Mouse (Mus musculus) lung, embryonic 15.5 days (tissue): ENCODE results near the gene Phgr1. TPM values are rescaled to one million over a fixed set of nuclear protein-coding genes. Genes with fewer than 3 reads are reported as not detected.

Experiments
- ATAC-seq: fragments of 200-750 bp; cut with Nextera tagmentation; 2 replicates; pipeline ENCODE4 v1.8.0; 2017; ENCODE audit warnings: moderate number of reproducible peaks, borderline replicate concordance; ENCODE audit not compliant: low FRiP score, low TSS enrichment; ENCODE audit errors: extremely low read depth
- H3K27ac ChIP-seq: fragments of 300-500 bp; sonication (generic); 2 replicates; pipeline ENCODE4 v1.5.1; 2015; ENCODE audit warnings: moderate library complexity, mild to moderate bottlenecking, inconsistent platforms
- H3K27me3 ChIP-seq: fragments of 300-500 bp; sonication (generic); 2 replicates; pipeline ENCODE4 v1.6.1; 2015; ENCODE audit warnings: inconsistent platforms
- H3K36me3 ChIP-seq: fragments of 300-500 bp; sonication (generic); 2 replicates; pipeline ENCODE4 v1.6.1; 2015; ENCODE audit warnings: inconsistent platforms
- H3K4me1 ChIP-seq: fragments of 300-500 bp; sonication (generic); 2 replicates; pipeline ENCODE4 v1.6.1; 2015; ENCODE audit warnings: inconsistent platforms
- H3K4me2 ChIP-seq: fragments of 300-500 bp; sonication (generic); 2 replicates; pipeline ENCODE4 v1.6.1; 2015; ENCODE audit warnings: inconsistent platforms, mild to moderate bottlenecking, moderate library complexity
- H3K4me3 ChIP-seq: fragments of 300-500 bp; sonication (generic); 2 replicates; pipeline ENCODE4 v1.5.1; 2015; ENCODE audit warnings: mild to moderate bottlenecking, inconsistent platforms
- H3K9ac ChIP-seq: fragments of 300-500 bp; sonication (generic); 2 replicates; pipeline ENCODE4 v1.6.1; 2015; ENCODE audit warnings: inconsistent platforms
- H3K9me3 ChIP-seq: fragments of 300-500 bp; sonication (generic); 2 replicates; pipeline ENCODE4 v1.6.1; 2016; ENCODE audit warnings: inconsistent platforms
- WGBS: fragments of 180-500 bp; shearing (Covaris S2); methylation state at CpG from one replicate; pipeline ENCODE4 v1.1.7; 2015; 5-methylcytosine and 5-hydroxymethylcytosine counted together
- polyA plus RNA-seq: library from polyadenylated mRNA; unstranded; fragments of >200 nt; fragmentation: Nextera tagmentation; extraction: Ambion mirVana; gene quantifications from 2 replicates; pipeline ENCODE4 v1.2.1, GENCODE M21; 2015

The Phgr1 gene
- polyA plus RNA-seq, 1 experiment from 2014 or later = not detected

DNA sequence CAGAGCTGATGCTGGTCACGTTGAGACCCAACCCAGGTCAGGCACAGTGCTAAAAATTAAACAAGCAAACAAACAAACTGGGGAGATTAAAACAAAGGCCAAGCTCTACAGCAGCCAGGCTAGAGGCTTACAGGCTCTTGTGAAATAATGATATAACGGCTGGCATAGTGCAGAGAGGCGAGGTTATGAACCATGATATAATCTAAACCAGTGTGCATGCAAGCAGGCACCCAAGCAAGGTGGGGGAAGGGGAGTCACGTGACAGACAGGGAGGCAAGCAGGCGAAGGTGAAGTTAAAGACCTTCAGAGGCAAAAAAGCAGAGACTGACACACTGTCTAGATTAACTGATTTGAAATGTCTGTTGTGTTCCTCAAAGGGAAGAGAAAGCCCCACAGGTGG is 10.5 kb downstream of the Phgr1 start:
- Histone ChIP-seq H3K27me3 (peaks cover 8% of the 10 kb centered on the region), H3K36me3 (no peaks in the 10 kb centered on the region), H3K9ac (no peak overlapping the region), H3K4me2 (no peak overlapping the region), H3K9me3 (no peaks in the 10 kb centered on the region), H3K4me1 (peaks cover 12% of the 10 kb centered on the region), H3K4me3 (no peak overlapping the region), H3K27ac (no peak overlapping the region)
- WGBS = 46% methylated on average over 5 of the region's 5 CpGs
- no peak for ATAC-seq

GRCm38 (mm10) chr2:118783663-118784062 is 11.1 kb downstream of the Phgr1 start:
- 87% methylated on average over 7 of the region's 7 CpGs for WGBS

GRCm38 (mm10) chr2:118786525-118786924 is 14.0 kb downstream of the Phgr1 start:
- Histone ChIP-seq H3K4me3 (no peak overlapping the region), H3K9me3 (no peaks in the 10 kb centered on the region), H3K4me1 (peaks cover 14% of the 10 kb centered on the region), H3K4me2 (no peak overlapping the region), H3K27ac (no peak overlapping the region), H3K36me3 (no peaks in the 10 kb centered on the region), H3K9ac (no peak overlapping the region), H3K27me3 (peaks cover 3% of the 10 kb centered on the region; the same call in 1 of the 2 replicates)
- no peak for ATAC-seq
- WGBS = 63% methylated on average over 5 of the region's 5 CpGs

More at GRCm38 (mm10) chr2:118783663-118784062, 11.1 kb downstream of the Phgr1 start:
- H3K27ac ChIP-seq = no peak overlapping the region
- peaks cover 8% of the 10 kb centered on the region for H3K27me3 ChIP-seq
- no peak overlapping the region for H3K4me3 ChIP-seq
- no peak overlapping the region for H3K9ac ChIP-seq
- ATAC-seq = no peak
- H3K4me2 ChIP-seq = no peak overlapping the region
- no peaks in the 10 kb centered on the region for H3K9me3 ChIP-seq
- no peaks in the 10 kb centered on the region for H3K36me3 ChIP-seq
- H3K4me1 ChIP-seq = peaks cover 12% of the 10 kb centered on the region

- 86% methylated on average over 11 of the region's 11 CpGs for WGBS
- H3K36me3 ChIP-seq = no peaks in the 10 kb centered on the region
- H3K4me1 ChIP-seq = peaks cover 14% of the 10 kb centered on the region
- H3K4me2 ChIP-seq = no peak overlapping the region
- no peak for ATAC-seq
- no peak overlapping the region for H3K9ac ChIP-seq
- H3K27me3 ChIP-seq = peaks cover 3% of the 10 kb centered on the region; the same call in 1 of the 2 replicates
- H3K9me3 ChIP-seq = no peaks in the 10 kb centered on the region
- H3K4me3 ChIP-seq = no peak overlapping the region
- H3K27ac ChIP-seq = no peak overlapping the region
Measured at GRCm38 (mm10) chr2:118789501-118789900, 16.9 kb downstream of the Phgr1 start.

DNA sequence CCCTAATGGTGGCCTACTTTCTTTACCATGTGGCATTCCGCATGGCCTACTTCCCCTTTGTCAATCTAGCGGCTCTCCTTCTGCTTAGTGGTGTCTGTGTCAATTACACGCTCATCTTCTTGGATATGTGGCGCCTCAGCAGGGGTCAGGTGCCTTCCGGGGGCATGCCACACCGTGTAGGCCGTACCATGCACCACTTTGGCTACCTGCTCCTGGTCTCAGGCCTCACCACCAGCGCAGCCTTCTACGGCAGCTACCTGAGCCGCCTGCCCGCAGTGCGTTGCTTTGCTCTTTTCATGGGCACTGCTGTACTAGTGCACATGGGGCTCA is 17.6 kb downstream of the Phgr1 start:
- Histone ChIP-seq H3K4me2 (peak overlapping the region; percentile 58), H3K4me3 (peak overlapping the region; percentile 27; the same call in 1 of the 2 replicates), H3K9ac (no peak overlapping the region), H3K9me3 (no peaks in the 10 kb centered on the region), H3K4me1 (peaks cover 14% of the 10 kb centered on the region), H3K27ac (no peak overlapping the region), H3K27me3 (peaks cover 3% of the 10 kb centered on the region; the same call in 1 of the 2 replicates), H3K36me3 (no peaks in the 10 kb centered on the region)
- WGBS = 57% methylated on average over 12 of the region's 12 CpGs
- ATAC-seq = peak; percentile 29; the same call in 1 of the 2 replicates

DNA sequence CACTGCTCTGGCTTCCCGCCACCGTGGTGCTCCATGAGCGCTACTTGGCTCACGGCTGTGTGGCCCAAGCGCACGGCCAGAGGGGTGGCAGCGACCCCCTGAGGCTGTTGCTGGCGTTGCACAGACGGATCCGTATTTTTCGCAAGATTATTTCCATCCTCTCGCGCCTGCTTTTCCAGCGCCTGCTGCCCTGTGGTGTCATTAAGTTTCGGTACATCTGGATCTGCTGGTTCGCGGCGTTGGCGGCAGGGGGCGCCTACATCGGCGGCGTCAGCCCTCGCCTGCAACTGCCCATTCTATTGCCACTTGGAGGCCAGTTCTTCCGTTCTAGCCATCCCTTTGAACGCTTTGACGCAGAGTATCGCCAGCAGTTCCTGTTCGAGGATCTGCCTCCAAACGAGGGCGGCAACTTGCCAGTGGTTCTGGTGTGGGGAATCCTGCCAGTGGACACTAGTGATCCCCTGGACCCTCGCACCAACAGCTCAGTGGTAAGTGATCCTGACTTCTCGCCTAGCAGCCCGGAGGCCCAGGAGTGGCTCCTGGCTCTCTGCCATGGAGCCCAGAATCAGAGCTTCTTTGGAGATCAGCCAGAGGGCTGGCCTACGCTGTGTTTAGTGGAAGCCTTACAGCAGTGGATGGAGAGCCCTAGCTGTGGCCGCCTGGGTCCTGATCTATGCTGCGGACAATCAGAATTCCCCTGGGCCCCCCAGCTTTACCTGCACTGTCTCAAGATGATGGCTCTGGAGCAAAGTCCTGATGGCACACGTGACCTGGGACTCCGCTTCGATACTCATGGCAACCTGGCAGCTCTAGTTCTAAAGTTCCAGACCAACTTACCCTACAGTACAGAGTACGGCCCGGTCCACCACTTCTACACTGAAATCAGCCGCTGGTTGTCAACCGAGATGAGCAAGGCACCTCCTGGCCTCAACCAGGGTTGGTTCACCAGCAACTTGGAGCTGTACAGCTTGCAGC is 18.3 kb downstream of the Phgr1 start:
- H3K4me1 ChIP-seq = peaks cover 14% of the 10 kb centered on the region
- H3K9ac ChIP-seq = no peak overlapping the region
- 20% methylated on average over 44 of the region's 44 CpGs for WGBS
- H3K27me3 ChIP-seq = peaks cover 3% of the 10 kb centered on the region; the same call in 1 of the 2 replicates
- peak; percentile 71 for ATAC-seq
- no peak overlapping the region; the same call in 1 of the 2 replicates for H3K27ac ChIP-seq
- H3K4me3 ChIP-seq = peak overlapping the region; percentile 27
- H3K4me2 ChIP-seq = peak overlapping the region; percentile 58
- no peaks in the 10 kb centered on the region for H3K36me3 ChIP-seq
- no peaks in the 10 kb centered on the region for H3K9me3 ChIP-seq

DNA sequence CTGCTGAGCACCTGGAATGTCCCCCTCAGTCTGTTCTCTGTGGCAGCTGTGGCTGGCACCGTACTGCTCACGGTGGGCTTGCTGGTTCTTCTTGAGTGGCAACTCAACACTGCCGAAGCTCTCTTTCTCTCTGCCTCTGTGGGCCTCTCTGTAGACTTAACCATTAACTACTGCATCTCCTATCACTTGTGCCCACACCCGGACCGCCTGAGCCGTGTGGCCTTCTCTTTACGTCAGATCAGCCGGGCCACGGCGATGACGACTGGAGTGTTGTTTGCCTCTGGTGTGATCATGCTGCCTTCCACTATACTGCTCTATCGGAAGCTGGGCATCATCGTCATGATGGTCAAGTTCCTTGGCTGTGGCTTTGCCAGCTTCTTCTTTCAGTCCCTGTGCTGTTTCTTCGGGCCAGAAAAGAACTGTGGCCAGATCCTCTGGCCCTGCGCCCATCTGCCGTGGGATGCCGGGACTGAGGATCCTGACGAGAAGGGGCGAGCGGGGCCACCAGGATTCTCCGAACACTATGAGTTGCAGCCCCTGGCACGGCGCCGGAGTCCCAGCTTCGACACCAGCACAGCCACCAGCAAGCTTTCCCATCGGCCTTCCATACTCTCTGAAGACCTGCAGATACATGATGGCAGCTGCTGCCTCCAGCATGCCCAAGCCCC is 19.2 kb downstream of the Phgr1 start:
- H3K27ac ChIP-seq = no peak overlapping the region
- peaks cover 14% of the 10 kb centered on the region for H3K4me1 ChIP-seq
- no peak overlapping the region for H3K4me3 ChIP-seq
- H3K9ac ChIP-seq = no peak overlapping the region
- 86% methylated on average over 26 of the region's 26 CpGs for WGBS
- no peak overlapping the region for H3K4me2 ChIP-seq
- no peaks in the 10 kb centered on the region for H3K9me3 ChIP-seq
- H3K36me3 ChIP-seq = no peaks in the 10 kb centered on the region
- ATAC-seq = no peak
- peaks cover 3% of the 10 kb centered on the region; the same call in 1 of the 2 replicates for H3K27me3 ChIP-seq

GRCm38 (mm10) chr2:118792259-118792613 is 19.7 kb downstream of the Phgr1 start:
- WGBS = 74% methylated on average over 4 of the region's 4 CpGs
- no peak for ATAC-seq
- Histone ChIP-seq H3K4me2 (no peak overlapping the region), H3K36me3 (no peaks in the 10 kb centered on the region), H3K27me3 (peaks cover 3% of the 10 kb centered on the region; the same call in 1 of the 2 replicates), H3K9me3 (no peaks in the 10 kb centered on the region), H3K27ac (no peak overlapping the region), H3K4me1 (peaks cover 14% of the 10 kb centered on the region), H3K4me3 (no peak overlapping the region), H3K9ac (no peak overlapping the region)

DNA sequence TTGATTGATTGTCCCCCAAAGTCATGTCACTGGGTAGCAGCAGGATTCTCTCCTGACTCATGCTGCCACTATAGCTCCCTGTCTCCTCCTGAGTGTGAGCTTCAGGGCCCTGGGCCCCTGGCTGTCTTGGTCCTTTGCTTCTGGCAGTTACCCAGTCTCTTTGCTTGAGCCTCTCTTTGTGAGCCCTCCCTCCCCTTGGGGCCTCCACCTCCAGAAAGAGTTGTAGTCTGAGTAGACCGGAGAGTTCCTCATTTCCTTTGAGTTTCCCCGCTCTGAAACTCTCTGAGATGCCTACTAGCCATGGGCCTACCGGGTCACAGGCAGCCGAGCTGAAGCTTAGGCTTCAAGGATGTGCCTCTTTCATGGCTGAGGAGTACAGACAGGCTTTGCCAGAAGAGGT is 21.1 kb downstream of the Phgr1 start:
- Histone ChIP-seq H3K9me3 (no peaks in the 10 kb centered on the region), H3K27me3 (peaks cover 3% of the 10 kb centered on the region; the same call in 1 of the 2 replicates), H3K4me3 (no peak overlapping the region), H3K27ac (no peak overlapping the region), H3K4me2 (no peak overlapping the region), H3K9ac (no peak overlapping the region), H3K36me3 (no peaks in the 10 kb centered on the region), H3K4me1 (peaks cover 14% of the 10 kb centered on the region)
- WGBS = 68% methylated on average over 4 of the region's 4 CpGs
- no peak for ATAC-seq

DNA sequence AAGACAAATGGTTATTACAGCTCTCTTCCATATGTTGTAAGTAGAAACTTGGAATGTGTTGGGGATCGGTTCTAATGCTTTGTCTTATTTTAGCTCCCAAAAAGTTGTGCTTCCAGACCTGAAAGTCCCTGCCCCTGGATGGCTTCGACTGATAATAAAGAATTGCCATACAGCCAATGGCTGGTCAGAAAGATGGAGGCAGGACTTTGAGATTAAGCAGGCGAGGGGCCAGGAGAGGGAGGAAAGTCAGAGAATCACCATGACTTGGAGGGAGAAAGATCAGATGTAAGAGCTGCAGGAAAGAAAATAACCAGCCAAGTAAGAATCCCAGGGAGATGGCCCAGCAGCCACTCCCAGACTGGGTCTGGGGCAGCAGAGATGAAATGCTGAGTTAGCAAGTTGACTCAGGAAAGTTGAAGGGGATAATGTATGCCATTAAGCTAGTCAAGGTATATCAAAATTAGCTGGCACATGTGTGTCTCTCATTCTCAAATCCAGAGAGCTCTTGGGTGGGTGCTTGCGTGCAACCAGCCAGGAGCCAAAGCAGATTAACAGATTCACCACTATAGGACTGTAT is 30.1 kb downstream of the Phgr1 start:
- Histone ChIP-seq H3K9me3 (no peaks in the 10 kb centered on the region), H3K36me3 (no peaks in the 10 kb centered on the region), H3K4me1 (no peaks in the 10 kb centered on the region), H3K4me3 (no peak overlapping the region), H3K27me3 (no peaks in the 10 kb centered on the region), H3K27ac (no peak overlapping the region), H3K4me2 (no peak overlapping the region), H3K9ac (no peak overlapping the region)
- ATAC-seq = no peak
- 61% methylated on average over 4 of the region's 4 CpGs for WGBS

DNA sequence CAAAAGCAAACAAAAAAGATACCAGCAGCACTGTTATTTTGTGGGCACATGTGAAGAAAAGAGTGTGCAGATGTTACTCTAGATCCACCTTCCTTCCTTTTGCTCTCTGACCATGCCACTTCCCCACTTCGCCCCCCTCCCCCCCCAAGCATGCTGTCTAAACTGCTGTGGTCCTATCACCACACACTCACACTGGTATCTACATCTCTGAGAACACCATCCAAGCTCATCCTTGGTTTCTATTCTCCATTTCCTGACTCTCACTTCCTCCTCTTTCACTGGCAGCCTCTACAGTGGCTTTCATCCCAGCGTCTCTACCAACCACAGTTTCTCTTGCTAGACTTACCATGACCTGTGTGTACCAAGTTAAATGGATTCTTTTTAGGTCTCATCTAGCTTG is 31.9 kb downstream of the Phgr1 start:
- no peak overlapping the region for H3K9ac ChIP-seq
- no peaks in the 10 kb centered on the region for H3K36me3 ChIP-seq
- no peak for ATAC-seq
- H3K27ac ChIP-seq = no peak overlapping the region
- H3K4me2 ChIP-seq = no peak overlapping the region
- H3K9me3 ChIP-seq = no peaks in the 10 kb centered on the region
- WGBS = 79% methylated on average over 2 of the region's 2 CpGs
- no peaks in the 10 kb centered on the region for H3K27me3 ChIP-seq
- H3K4me3 ChIP-seq = no peak overlapping the region
- H3K4me1 ChIP-seq = no peaks in the 10 kb centered on the region

DNA sequence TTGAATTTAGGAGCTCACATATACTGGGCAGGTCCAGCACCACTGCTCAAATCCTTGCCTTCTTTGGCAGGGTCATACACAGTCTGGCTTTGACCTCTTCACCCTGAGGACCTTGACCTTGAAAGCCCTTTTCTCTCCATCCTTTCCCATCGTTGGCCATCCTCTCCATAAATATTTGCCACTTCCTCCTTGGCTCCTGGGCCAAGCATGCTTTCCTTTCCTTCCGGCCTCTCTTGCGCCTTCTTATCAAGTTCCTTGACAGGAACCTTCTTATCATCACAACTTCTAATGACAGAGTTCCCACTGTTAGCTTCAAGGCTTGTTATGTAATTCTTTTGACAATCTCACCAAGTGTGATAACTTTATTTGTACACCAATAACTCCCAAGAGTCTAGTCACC is 32.6 kb downstream of the Phgr1 start:
- 29% methylated on average over 3 of the region's 3 CpGs for WGBS
- Histone ChIP-seq H3K9ac (no peak overlapping the region), H3K36me3 (no peaks in the 10 kb centered on the region), H3K4me1 (no peaks in the 10 kb centered on the region), H3K27me3 (no peaks in the 10 kb centered on the region), H3K27ac (no peak overlapping the region), H3K4me3 (no peak overlapping the region), H3K9me3 (no peaks in the 10 kb centered on the region), H3K4me2 (no peak overlapping the region)
- no peak for ATAC-seq
